Mouse (Mus musculus): Measurements from ENCODE around the gene Cfap77.

GRCm38 (mm10) chr2:29039741-29040140 is 15.1 kb downstream of the Cfap77 start:
- no peak for TF ChIP-seq POLR2A (IDR thresholded peaks at IDR 0.05; ENCODE audit: control insufficient read depth, extremely low read depth, insufficient read depth, low read length, poor library complexity)
- no peak for TF ChIP-seq CTCF (IDR thresholded peaks at IDR 0.05; ENCODE audit: borderline replicate concordance, control insufficient read depth, extremely low read depth, insufficient read depth, low read length, poor library complexity)
